Mouse (Mus musculus): ENCODE measurements at regions not wholly inside any gene's neighbourhood (a gene's known extent, or its start where the extent isn't known, plus 50 kb on each side); places are given as distances from the start of the nearest gene placed in this dataset.
"Not testable (repeated sequence)": the region's sequence is repeated elsewhere in the genome, so short reads cannot be mapped to it uniquely, and the experiment has no call there.

GRCm38 (mm10) chr9:48035959-48036358 is 125.9 kb upstream of the Nxpe4 start:
- intact Hi-C loops (cut with DNase I): no loop called here
- no peak for DNase-seq (ENCODE audit: low spot score in 2 of 2)

GRCm38 (mm10) chr9:48044826-48045225 is 117.0 kb upstream of the Nxpe4 start:
- no peak for DNase-seq (ENCODE audit: low spot score in 2 of 2)
- intact Hi-C loops (cut with DNase I): no loop called here

- no peak for DNase-seq (ENCODE audit: low spot score in 2 of 2)
- intact Hi-C loops (cut with DNase I): no loop called here
Observed at GRCm38 (mm10) chr9:48047846-48048245, 114.0 kb upstream of the Nxpe4 start.

GRCm38 (mm10) chr9:48053580-48053979 is 108.2 kb upstream of the Nxpe4 start:
- no peak for DNase-seq (ENCODE audit: low spot score in 2 of 2)
- intact Hi-C loops (cut with DNase I): no loop called here

GRCm38 (mm10) chr9:48055246-48055645 is 106.6 kb upstream of the Nxpe4 start:
- intact Hi-C loops (cut with DNase I): no loop called here
- no peak for DNase-seq (ENCODE audit: low spot score in 2 of 2)

- DNase-seq (ENCODE audit: low spot score in 2 of 2): no peak
- intact Hi-C loops (cut with DNase I): no loop called here
Observed at GRCm38 (mm10) chr9:48058599-48058998, 103.2 kb upstream of the Nxpe4 start.

- intact Hi-C loops (cut with DNase I): no loop called here
- DNase-seq (ENCODE audit: low spot score in 2 of 2): no peak
Observed at GRCm38 (mm10) chr9:48059549-48060165, 102.2 kb upstream of the Nxpe4 start.

- intact Hi-C loops (cut with DNase I): no loop called here
- DNase-seq (ENCODE audit: low spot score in 2 of 2): no peak
Observed at GRCm38 (mm10) chr9:48060996-48061395, 100.8 kb upstream of the Nxpe4 start.

- intact Hi-C loops (cut with DNase I): no loop called here
- no peak for DNase-seq (ENCODE audit: low spot score in 2 of 2)
Observed at GRCm38 (mm10) chr9:48066730-48067345, 95.0 kb upstream of the Nxpe4 start.

GRCm38 (mm10) chr9:48072592-48072991 is 89.2 kb upstream of the Nxpe4 start:
- intact Hi-C loops (cut with DNase I): loop anchor here (5.0 to 10.0 kb wide), 4 partner anchors 40 to 318 kb away; no protein-coding TSS in a partner anchor
- DNase-seq (ENCODE audit: low spot score in 2 of 2): no peak

GRCm38 (mm10) chr9:48073096-48073495 is 88.7 kb upstream of the Nxpe4 start:
- DNase-seq (ENCODE audit: low spot score in 2 of 2): peak; percentile 67 to 80
- intact Hi-C loops (cut with DNase I): loop anchor here (5.0 to 10.0 kb wide), 4 partner anchors 41 to 318 kb away; no protein-coding TSS in a partner anchor

- no peak for DNase-seq (ENCODE audit: low spot score in 2 of 2)
- intact Hi-C loops (cut with DNase I): loop anchor here (10.0 kb wide), 1 partner anchor 321 kb away; no protein-coding TSS in a partner anchor
Observed at GRCm38 (mm10) chr9:48075661-48076240, 86.1 kb upstream of the Nxpe4 start.

GRCm38 (mm10) chr9:48082461-48082860 is 79.4 kb upstream of the Nxpe4 start:
- intact Hi-C loops (cut with DNase I): no loop called here
- DNase-seq (ENCODE audit: low spot score in 2 of 2): no peak

GRCm38 (mm10) chr9:48084196-48084595 is 77.6 kb upstream of the Nxpe4 start:
- DNase-seq (ENCODE audit: low spot score in 2 of 2); intact Hi-C loops (cut with DNase I): not testable (repeated sequence)

- DNase-seq (ENCODE audit: low spot score in 2 of 2): no peak
- intact Hi-C loops (cut with DNase I): no loop called here
Observed at GRCm38 (mm10) chr9:48089661-48090060, 72.2 kb upstream of the Nxpe4 start.

- DNase-seq (ENCODE audit: low spot score in 2 of 2): no peak
- intact Hi-C loops (cut with DNase I): no loop called here
Observed at GRCm38 (mm10) chr9:48094756-48095155, 67.1 kb upstream of the Nxpe4 start.

GRCm38 (mm10) chr9:48099846-48100245 is 62.0 kb upstream of the Nxpe4 start:
- no peak for DNase-seq (ENCODE audit: low spot score in 2 of 2)
- intact Hi-C loops (cut with DNase I): no loop called here

GRCm38 (mm10) chr9:48106441-48107167 is 55.2 kb upstream of the Nxpe4 start:
- intact Hi-C loops (cut with DNase I): no loop called here

GRCm38 (mm10) chr9:48108994-48109619 is 52.7 kb upstream of the Nxpe4 start:
- peak in 1 of 2 experiments; percentile 26 for DNase-seq (ENCODE audit: low spot score in 2 of 2)
- intact Hi-C loops (cut with DNase I): no loop called here

More at GRCm38 (mm10) chr9:48106441-48107167, 55.2 kb upstream of the Nxpe4 start:
- no peak for DNase-seq (ENCODE audit: low spot score in 2 of 2)

- intact Hi-C loops (cut with DNase I): no loop called here
- DNase-seq (ENCODE audit: low spot score in 2 of 2): no peak
Observed at GRCm38 (mm10) chr9:48111316-48111890, 50.4 kb upstream of the Nxpe4 start.

All from left cerebral cortex, postnatal 36 days (tissue).